Mouse (Mus musculus): ENCODE data around the gene Tspyl3.

- TF ChIP-seq POLR2A (IDR thresholded peaks at IDR 0.05; ENCODE audit: insufficient read depth, low read length), result no peak
- TF ChIP-seq EP300 (IDR thresholded peaks at IDR 0.05; ENCODE audit: insufficient read depth, low read depth, low read length), result no peak
These were observed 2.7 kb downstream of the Tspyl3 start for GRCm38 (mm10) chr2:153222566-153222965.
